Mouse (Mus musculus) adrenal gland, adult 8-10 months (tissue): Measurements from ENCODE around the gene Aff4. TPM values are rescaled to one million over a fixed set of nuclear protein-coding genes. Genes with fewer than 3 reads are reported as not detected.
"Not testable (repeated sequence)": the region's sequence is repeated elsewhere in the genome, so short reads cannot be mapped to it uniquely, and the experiment has no call there.

ENCODE experiments used
- DNase-seq: peaks from one replicate; pipeline ENCODE4 v3.0.0; 2022
- total RNA-seq, 4 experiments: library from RNA; stranded (reverse); gene quantifications; 2 replicates each; pipeline ENCODE4 v1.2.4; 2022

Aff4 gene
- total RNA-seq, 4 experiments from 2014 or later: 141 to 221 (median 184) TPM

DNA sequence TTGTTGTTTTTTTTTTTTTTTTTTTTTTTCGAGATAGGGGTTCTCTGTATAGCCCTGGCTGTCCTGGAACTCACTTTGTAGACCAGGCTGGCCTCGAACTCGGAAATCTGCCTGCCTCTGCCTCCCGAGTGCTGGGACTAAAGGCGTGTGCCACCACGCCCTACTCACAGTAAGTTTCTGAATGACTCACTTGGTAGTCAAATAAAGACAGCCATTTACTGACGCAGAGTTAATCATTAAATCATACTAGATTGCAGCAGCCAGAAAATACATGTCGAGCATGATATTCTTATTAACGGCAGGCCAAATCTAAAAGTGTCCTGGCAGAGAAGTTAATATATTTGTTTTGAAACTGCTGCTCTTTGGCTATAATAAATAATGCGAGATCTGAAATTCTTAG is 9.6 kb upstream of the Aff4 start:
- DNase-seq: not testable (repeated sequence)

DNA sequence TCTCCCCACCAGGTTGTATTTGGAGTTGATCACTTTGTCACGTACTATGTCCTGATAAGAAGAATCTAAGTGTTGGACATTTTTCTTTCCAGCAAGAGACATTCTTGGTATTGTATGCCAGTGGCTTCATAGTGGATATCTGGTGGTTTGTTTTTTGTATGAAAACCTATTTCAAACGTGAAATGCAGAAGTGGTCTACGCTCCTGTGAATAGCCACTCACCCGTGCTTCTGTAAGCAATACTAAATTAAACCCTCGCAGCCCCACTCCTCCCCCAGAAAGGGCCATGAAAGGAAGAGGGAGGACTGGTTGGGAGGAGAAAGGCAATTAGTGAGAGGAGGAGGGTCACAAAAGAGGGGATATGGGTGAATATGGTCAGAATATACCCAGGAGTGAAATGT is 7.9 kb upstream of the Aff4 start:
- no peak for DNase-seq

DNA sequence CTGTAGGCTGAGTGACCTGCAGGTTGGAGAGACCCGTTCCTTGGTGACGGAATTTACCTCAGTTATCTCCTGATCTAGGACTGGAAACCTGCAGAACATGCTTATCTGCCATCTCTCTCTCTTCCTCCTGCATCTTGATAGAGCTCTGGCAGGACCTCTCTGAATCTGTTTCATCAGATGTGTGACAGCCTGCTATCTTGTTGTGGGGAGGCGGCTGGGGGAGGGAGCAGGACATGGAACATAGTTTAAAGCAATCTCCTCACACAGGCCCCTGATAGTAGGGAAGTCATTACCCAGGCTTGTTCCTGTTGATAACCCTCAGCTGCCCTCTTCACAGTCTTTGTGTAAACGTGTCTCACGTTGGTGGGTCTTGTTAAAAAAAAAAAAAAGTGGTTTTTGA is 5.3 kb upstream of the Aff4 start:
- DNase-seq: no peak

DNA sequence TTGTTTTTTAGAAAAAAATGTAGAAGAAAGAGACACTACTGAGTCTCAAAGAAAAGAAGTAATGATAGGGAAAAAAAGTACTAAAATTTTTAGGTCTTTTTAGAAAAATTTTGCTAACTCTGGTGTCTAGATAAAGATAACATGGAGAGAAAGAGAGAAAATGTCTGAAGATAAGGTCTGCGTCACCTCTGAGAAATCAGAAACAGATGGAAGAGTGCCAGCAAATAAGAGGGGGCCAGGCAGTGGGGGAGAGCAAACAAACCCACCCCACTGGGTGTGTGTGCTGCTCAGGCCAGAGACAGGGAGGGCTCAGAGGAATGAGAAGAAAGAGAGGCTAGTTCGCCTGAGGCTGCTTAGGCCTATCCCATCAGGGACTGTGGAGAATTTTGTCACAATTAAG is 4.9 kb upstream of the Aff4 start:
- no peak for DNase-seq

DNA sequence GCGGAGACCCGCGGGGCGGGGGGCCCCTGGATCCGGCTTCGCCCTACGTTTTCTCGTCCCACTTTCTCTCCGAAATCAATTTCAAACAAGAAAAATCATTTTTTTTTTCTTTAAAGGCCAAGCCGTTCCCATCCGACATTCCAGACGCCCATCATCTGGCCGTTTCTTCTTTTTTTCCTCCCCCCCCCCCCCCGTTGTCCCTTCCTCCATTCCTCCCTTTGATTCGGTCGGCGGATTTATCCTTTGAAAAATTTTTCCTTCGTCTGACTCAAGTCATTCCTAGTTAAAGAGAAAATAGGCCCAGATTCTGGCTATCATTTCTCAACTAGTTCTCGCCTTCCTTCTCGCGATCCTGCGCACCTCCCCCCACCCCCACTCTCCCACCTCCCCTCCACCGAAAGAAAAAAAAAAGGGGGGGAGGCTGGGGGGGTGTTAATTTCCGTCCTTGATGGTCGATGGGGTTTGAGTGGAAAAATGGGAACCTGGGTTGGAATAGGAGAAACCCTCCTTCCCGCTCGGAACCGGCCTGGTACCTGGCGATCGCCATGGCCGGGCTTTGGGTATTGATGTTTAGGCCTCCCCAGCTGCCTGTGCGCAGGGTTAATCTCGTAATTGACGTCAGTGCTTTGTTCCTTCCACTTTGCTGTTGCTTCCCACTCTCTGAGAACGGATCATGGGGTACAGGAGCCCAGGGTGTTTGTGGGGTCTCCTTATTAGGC is 750 bp downstream of the Aff4 start:
- DNase-seq: peak; percentile 55

DNA sequence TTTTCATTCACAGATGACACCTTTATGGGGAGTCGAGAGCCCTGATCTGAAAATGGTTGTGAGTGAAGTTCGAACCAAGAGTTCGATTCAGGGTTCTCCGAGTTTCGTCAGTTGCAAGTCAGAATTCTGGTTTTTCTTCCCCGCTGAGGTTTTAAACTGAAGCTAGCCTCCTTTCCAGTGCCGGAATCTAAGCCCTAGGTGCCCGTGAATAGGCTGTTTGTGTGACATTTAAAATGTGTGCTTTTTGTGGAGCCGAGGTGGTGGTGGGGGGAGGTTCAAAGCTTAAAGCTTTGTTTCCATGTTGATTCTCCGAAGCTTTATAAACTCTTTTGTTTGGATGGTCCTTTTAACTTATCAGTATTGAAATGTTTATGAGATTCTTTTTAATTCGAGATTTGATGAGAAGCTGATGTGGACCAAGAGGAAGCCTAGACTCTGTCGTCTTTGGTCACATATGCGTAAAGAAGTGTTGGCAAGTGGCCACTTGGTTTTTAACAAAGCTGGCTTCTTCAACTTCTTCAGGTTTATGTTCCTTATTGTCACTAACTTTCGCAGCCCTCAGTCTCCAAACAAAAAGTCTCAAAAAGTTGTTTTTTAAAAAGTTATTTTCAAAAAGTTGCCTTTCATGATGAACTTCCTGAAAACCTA is 1.4 kb downstream of the Aff4 start:
- DNase-seq: no peak

DNA sequence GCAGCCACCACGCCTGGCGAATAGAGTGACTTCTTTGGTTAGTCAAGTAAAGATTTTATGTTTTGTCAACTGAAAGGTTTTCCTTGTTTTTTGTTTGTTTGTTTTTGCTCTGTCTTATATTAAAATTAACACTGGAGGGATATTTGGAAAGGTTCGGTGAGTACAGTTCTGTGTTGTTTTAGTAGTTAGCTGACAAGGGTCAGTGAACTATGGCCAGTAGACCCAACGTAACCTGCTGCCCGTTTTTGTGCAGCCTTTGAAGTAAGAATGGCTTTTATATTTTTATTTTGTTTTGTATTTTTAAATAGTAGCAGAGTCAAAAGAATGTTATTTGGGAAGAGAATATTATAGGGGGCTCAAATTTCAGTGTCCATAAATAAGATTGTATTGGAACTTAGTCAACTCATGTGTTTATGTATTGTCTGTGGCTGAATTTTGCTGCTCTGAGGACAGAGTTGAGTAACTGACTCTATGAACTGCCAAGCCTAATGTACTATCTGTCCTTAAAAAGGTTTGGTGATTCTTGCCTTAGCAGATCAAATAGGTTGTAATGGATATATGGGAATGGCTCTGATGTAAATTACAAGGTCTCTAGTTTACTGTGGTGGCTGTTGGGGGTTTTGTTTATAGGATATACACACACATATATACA is 8.0 kb downstream of the Aff4 start:
- no peak for DNase-seq

DNA sequence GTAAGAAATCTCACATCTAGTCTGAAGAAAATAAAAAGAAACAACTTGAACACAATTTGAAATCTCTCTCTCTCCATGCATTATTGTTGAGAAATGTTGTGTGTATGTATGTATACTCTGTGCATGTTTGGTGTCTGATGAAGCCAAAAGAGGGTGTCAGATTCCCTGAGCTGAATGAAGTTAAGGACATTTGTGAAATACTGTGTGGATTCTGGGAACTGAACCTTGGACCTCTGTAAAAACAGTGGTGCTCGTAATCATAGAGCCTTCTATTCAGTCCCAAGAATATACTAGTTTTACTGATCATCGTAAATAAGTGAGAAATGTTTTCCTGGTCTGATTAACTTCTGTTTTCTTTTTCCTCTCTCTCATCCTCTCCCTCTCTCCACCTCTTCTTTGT is 16.4 kb downstream of the Aff4 start:
- DNase-seq: no peak

DNA sequence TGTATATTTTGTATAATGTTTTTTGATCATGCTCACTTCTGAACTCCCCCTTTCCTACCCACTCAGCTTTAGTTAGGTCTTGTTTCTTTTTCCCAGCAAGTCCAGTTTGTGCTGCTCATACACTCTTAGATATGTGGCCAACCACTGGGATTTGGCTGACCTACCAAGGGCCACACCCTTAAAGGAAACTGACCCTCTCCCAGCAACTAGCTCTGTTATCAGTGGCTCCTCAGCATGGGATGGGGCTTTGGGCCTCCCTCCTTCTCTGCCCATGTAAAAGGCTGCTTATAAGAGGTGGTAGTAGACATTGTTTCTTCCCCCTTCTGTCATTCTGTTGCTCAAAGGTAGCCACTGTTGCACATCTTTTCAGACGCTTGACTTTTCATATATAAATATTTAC is 28.3 kb downstream of the Aff4 start:
- no peak for DNase-seq

DNA sequence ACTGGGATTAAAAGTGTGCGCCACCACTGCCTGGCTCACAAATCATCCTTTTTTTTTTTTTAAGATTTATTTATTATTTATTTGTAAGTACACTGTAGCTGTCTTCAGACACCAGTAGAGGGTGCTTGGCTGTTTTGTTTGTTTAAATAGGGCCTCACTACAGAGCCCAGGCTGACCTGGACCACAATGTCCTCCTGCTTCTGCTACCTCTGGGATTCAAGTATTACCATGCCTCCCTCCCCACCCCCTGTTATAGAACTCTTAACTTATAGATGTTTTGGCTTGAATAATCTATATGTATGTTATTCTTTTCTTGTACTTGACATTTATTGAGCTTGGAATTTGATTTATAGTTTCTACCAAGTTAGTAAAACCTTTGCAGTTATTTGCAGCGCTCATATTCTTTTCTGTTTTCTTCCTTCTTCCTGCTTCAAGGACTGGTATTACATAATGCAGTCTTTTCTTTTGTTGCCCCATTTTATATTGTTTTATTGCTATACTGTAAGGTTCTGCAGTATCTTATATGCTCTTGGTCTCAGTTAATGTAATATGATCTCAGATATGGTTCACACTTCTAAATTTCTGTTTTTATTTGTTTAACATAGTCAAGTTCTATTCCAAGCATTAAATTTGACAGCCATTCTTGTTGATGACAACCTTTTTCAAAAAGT is 33.3 kb downstream of the Aff4 start:
- DNase-seq: no peak

DNA sequence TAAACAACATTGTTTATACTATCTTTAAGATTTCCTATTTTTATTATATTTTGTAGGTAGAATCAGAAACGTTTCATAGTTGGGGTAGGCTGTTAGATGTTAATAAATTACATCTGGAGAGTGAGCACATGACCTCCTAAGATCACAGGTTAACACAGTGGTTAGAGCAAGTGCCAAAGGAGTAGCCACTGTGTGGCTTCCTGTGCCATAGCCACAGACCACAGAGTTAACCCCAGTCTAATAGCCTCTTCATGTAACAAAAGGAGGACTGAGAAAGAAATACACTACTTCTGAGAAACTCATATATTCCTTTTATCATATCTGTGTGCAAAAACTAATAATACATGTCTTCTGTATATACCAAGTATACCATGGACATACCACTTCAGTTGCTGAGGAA is 43.2 kb downstream of the Aff4 start:
- no peak for DNase-seq

DNA sequence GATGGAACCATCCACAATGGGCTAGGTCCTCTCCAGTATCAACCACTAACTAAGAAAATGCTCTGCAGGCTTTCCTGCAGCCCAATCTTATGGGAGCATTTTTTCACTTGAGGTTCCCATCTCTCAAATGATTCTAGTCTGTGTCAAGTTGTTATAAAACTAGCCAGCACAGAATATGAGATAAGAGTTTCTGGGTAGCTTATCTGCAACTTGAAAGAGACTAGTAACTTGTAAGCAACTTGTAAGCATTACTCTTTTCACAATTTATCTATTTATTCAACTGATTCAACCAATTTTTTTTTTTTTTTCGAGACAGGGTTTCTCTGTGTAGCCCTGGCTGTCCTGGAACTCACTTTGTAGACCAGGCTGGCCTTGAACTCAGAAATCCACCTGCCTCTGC is 53.0 kb downstream of the Aff4 start:
- DNase-seq: no peak

DNA sequence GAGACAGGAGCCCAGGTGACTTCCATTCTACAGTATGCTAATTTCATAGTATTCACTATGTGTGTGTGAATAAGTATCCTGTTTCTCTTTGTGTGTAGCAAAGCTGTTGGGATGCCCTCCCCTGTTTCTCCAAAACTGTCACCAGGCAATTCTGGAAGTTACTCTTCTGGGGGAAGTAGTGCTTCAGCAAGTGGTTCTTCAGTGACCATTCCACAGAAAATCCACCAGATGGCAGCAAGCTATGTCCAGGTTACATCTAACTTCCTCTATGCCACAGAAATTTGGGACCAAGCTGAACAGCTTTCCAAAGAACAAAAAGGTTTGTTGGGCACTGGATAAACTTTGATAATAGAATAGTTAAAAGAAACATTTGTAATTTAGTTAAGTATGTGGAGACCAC is 61.1 kb downstream of the Aff4 start:
- DNase-seq: no peak

DNA sequence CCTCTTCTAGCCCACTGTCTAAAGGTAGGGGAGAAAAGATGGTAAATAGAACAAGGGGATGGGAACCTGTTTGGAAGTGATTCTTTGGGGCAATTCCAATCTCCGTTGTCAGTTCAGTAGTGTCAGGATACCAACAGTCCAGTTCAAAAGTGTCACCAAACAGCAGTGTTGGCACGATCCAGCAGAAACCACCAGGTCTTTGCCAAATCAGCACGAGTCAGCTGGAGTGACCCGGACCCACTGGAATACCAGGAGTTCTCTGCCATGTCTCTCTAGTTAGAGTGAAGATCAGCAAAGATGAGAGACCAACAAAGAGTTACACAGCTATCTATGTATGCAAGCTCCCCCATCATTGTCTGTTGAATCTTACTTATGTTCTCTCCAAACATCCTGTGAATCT is 63.2 kb downstream of the Aff4 start:
- DNase-seq: no peak

DNA sequence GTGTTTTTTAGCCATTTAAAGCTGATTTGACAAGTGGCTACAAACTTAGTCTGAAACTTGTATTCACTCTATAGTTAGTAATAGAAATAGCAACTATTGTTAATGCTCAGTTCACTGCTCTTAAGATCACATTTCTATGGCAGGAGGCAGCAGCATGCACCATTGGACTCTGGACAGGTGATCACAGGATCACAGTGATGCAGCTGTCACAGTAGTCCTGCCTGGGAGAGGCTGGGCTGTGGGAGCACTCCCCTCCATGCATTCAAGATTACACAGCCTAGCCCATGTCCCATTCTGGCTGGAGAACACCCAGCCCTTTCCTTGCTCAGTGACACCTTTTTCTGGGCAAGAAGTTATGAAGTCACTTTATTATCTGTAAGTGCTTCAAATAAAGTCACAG is 67.4 kb downstream of the Aff4 start:
- DNase-seq: no peak

DNA sequence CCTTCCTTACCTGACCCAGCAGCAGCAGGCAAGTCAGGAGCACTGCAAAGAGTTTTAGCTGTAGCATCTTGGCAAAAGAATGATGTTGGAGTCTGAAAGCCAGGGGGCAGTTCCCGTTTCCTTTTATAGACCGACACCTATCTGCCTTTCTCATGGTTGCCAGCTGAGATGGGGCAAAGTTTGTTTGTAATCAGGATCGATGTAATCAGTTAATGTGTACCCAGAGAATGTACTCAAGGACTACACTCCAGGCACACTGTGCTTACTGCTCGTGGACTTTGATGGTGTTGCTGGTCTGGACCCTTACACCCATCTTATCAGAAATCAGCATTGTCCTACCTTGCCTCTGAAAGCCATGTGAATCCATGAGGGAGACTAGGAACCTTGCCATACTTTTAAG is 72.4 kb downstream of the Aff4 start, which contains the start of gene Leap2:
Gene Leap2 (minus strand): TSS at position 135 of the 400 bp plus-strand sequence.
- no peak for DNase-seq

DNA sequence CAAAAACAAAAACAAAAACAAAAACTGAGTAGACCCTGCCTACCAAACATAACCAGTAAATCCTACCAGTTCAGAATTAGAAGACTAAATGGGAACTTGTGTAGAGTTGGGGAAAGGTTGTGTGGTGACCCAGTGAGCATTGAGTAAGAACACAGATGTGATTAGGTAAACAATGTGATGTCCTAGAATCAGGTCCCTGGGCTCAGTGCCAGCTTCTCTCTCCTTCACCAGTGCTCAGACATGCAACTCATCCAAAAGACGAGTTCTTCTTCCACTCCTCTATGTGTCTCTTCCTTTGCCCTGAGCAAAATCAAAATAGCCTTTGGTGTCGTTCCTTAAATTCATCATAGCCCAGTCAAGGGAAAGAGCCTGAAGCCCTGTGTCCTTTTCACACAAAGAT is 74.2 kb downstream of the Aff4 start:
- DNase-seq: peak; percentile 62

DNA sequence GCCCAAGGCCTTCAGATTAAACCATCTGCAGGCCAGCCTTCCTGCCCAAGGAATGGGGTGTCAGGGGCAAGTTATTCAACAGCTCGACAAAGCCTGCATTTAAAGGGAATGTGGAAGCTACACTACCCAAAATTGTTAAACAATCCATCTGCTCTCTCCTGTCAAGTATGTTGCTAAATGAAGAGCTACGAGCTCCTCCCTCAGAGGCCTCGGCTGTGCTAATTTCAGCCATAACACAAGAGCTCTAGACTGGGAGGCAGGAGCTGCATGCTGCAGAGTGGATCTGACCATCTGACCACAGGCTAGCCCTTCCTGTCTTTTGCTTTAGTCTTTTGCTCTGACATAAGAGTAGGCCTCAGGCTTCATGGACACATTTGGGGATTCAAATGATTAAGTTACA is 74.6 kb downstream of the Aff4 start:
- DNase-seq: no peak

DNA sequence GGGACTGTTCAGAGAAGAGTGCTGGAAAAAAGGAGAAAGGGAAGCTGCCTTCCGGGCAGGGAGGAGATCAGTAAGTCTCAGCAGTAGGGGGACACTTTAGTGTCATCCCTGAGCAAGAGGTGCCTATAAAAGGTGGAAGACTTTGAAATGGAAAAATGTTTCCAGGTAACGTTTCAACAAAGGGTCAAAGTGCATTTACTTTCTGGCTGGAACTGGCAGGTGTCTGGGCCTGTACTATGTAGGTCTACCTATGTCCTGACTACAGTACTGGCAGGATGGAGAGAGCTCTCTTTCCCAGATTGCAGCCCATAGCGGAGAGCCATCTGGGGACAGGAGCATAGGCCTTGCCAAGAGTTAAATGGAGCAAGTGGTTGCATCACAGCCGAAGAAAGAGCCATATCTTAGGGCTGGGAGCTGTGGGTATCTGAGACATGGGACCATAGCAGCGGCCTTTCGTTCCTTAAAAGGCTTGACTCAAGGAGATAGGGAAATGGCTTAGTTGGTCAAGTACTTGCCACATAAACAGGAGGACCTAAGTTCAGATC is 75.2 kb downstream of the Aff4 start:
- DNase-seq: no peak

DNA sequence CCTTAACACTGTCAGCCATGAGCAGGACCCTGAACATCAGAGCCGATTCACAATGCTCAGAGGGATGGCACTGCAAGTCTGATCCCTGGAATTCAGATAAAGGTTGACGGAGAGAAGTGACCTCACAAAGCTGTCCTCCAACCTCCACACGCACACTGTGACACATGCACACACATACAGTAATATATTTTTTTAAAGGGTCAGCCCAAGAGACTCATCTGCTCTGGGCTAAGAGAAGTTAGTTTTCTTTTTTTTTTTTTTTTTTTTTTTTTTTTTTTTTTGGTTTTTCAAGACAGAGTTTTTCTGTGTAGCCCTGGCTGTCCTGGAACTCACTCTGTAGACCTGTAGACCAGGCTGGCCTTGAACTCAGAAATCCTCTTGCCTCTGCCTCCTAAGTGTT is 76.3 kb downstream of the Aff4 start:
- not testable (repeated sequence) for DNase-seq

DNA sequence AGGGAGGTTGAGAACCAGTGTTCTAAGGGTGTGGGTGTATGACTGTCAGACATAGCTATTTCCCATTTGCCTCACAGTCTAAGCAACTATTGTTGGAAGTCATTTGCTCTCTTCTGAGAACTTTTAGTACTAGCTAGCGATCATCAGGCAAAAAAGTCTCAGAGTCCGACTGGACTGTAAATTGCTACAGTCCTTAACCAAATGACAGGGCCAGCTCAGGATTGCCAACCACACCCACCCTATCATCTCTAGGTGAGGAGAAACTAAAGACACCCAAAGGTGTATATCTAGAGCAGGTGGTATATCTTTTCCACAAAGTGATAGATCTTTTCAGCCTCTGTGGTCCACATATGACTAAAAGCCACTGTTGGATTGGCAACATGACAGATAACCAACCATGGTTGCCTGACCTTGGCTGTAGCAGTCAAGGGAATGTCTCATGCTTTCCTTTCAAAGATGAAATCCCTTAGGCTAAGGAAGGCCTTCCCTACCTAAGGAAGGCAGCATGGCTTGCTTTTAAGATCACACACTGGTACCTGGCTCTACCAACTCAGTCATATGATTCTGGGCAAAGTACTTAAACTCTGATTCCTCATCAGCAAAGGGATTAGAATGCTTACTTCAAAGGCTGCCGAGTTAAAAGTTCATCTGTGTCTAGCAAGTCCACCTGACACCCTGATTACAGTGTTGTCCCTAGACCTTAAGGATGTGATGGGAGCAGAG is 77.5 kb downstream of the Aff4 start:
- DNase-seq: no peak

DNA sequence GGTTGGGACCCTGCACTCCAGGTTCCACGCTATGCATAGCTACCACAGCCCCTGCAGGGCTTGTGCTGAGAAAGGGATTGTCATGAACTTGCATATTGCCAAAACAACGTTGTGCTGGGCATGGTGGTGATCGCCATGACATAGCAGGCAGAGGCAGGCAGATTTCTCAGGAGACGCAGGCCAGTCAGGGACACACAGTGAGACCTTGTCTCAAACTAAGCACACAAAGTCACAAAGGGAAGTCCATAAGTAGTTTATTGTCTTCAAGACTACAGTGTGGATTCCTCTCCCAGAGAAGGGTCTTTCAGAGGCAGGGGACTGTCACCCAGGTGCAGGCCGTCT is 78.1 kb downstream of the Aff4 start:
- no peak for DNase-seq

DNA sequence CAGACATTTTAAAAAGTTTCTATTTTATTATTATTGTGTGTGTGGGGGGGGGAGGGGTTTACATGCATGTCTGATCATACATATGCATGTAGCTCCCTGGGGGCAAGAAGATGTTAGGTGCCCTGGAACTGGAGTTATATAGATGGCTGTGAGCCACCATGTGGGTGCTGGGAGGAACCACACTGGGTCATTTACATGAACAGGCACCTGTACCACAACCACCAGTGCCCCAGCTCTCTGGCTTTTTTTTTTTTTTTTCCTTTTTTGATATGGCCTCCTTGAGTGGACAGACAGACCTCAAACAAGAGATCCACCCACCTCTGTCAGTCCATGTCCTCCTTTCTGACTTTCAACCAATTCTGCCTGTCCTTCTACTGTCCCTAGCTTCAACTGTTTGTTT is 78.5 kb downstream of the Aff4 start:
- DNase-seq: no peak
